Mouse (Mus musculus): Measurements from ENCODE around the gene B230219D22Rik. TPM values are rescaled to one million over a fixed set of nuclear protein-coding genes. Genes with fewer than 3 reads are reported as not detected.
"Not testable (repeated sequence)": the region's sequence is repeated elsewhere in the genome, so short reads cannot be mapped to it uniquely, and the experiment has no call there.

B230219D22Rik gene
- polyA plus RNA-seq, 1 experiment from 2014 or later: 50.5 TPM

- H3K27ac ChIP-seq: peak overlapping the region; percentile 99
- no peaks in the 10 kb centered on the region for H3K27me3 ChIP-seq
- no peaks in the 10 kb centered on the region for H3K9me3 ChIP-seq (replicated peaks)
- H3K9ac ChIP-seq: peak overlapping the region; percentile 100
- H3K4me1 ChIP-seq (replicated peaks): peaks cover 30% of the 10 kb centered on the region
- ATAC-seq (replicated peaks; ENCODE audit: insufficient number of reproducible peaks, insufficient read depth, low FRiP score, low read depth): peak; percentile 61
- under 1% methylated on average over 39 of the region's 70 CpGs for WGBS
- H3K4me3 ChIP-seq: peak overlapping the region; percentile 100
- H3K4me2 ChIP-seq: peak overlapping the region; percentile 77
- H3K36me3 ChIP-seq: no peaks in the 10 kb centered on the region
Observed at GRCm38 (mm10) chr13:55693243-55693721, 358 bp downstream of the B230219D22Rik start.

GRCm38 (mm10) chr13:55694110-55694509 lies 1.2 kb downstream of the B230219D22Rik start:
- H3K4me3 ChIP-seq: peak overlapping the region; percentile 100
- no peaks in the 10 kb centered on the region for H3K9me3 ChIP-seq (replicated peaks)
- peaks cover 3% of the 10 kb centered on the region for H3K36me3 ChIP-seq
- peak overlapping the region; percentile 77 for H3K4me2 ChIP-seq
- no peaks in the 10 kb centered on the region for H3K27me3 ChIP-seq
- WGBS: 10% methylated on average over 8 of the region's 8 CpGs
- peak overlapping the region; percentile 99; the same call in 1 of the 2 replicates for H3K27ac ChIP-seq
- no peak for ATAC-seq (replicated peaks; ENCODE audit: insufficient number of reproducible peaks, insufficient read depth, low FRiP score, low read depth)
- peaks cover 30% of the 10 kb centered on the region for H3K4me1 ChIP-seq (replicated peaks)
- peak overlapping the region; percentile 100 for H3K9ac ChIP-seq

- H3K27ac ChIP-seq; H3K9ac ChIP-seq; ATAC-seq (replicated peaks; ENCODE audit: insufficient number of reproducible peaks, insufficient read depth, low FRiP score, low read depth); H3K27me3 ChIP-seq; H3K4me3 ChIP-seq; H3K4me2 ChIP-seq; H3K9me3 ChIP-seq (replicated peaks): not testable (repeated sequence)
- Histone ChIP-seq H3K4me1 (replicated peaks) (peaks cover 30% of the 10 kb centered on the region), H3K36me3 (peaks cover 20% of the 10 kb centered on the region)
- 100% methylated on average over 1 of the region's 3 CpGs for WGBS
Observed at GRCm38 (mm10) chr13:55695989-55696388, 3.1 kb downstream of the B230219D22Rik start.

GRCm38 (mm10) chr13:55704301-55704700 lies 11.4 kb downstream of the B230219D22Rik start:
- Histone ChIP-seq H3K27ac (no peak overlapping the region), H3K9ac (no peak overlapping the region), H3K4me2 (no peak overlapping the region), H3K4me3 (no peak overlapping the region), H3K36me3 (peaks cover 44% of the 10 kb centered on the region), H3K9me3 (replicated peaks) (no peaks in the 10 kb centered on the region), H3K4me1 (replicated peaks) (0 out of 2 replicates have a peak, but pooled peaks cover 2% of the 10 kb centered on the region), H3K27me3 (no peaks in the 10 kb centered on the region)
- WGBS: 83% methylated on average over 4 of the region's 4 CpGs
- ATAC-seq (replicated peaks; ENCODE audit: insufficient number of reproducible peaks, insufficient read depth, low FRiP score, low read depth): no peak

- 90% methylated on average over 3 of the region's 3 CpGs for WGBS
- peaks cover 9% of the 10 kb centered on the region for H3K4me1 ChIP-seq (replicated peaks)
Observed at GRCm38 (mm10) chr13:55712846-55713245, 19.9 kb downstream of the B230219D22Rik start.

GRCm38 (mm10) chr13:55714501-55715166 lies 21.7 kb downstream of the B230219D22Rik start, which contains the start of gene Txndc15:
TSS of gene Txndc15 (plus strand) at chr13:55714650.
- Histone ChIP-seq H3K4me2 (peak within 1 kb of the TSS; percentile 66), H3K36me3 (peaks cover 15% of the 10 kb centered on the region; the same call in 1 of the 2 replicates), H3K9ac (peak within 1 kb of the TSS; percentile 96), H3K9me3 (replicated peaks) (no peaks in the 10 kb centered on the region), H3K27ac (peak within 1 kb of the TSS; percentile 90), H3K4me1 (replicated peaks) (peaks cover 7% of the 10 kb centered on the region), H3K4me3 (peak within 1 kb of the TSS; percentile 91), H3K27me3 (no peaks in the 10 kb centered on the region)
- WGBS: under 1% methylated on average over 44 of the region's 63 CpGs
- peak; percentile 92 for ATAC-seq (replicated peaks; ENCODE audit: insufficient number of reproducible peaks, insufficient read depth, low FRiP score, low read depth)

More at GRCm38 (mm10) chr13:55712846-55713245, 19.9 kb downstream of the B230219D22Rik start:
- Histone ChIP-seq H3K9me3 (replicated peaks) (no peaks in the 10 kb centered on the region), H3K4me3 (no peak overlapping the region), H3K36me3 (no peaks in the 10 kb centered on the region; the same call in 1 of the 2 replicates), H3K4me2 (no peak overlapping the region), H3K27ac (no peak overlapping the region), H3K9ac (no peak overlapping the region), H3K27me3 (no peaks in the 10 kb centered on the region)
- ATAC-seq (replicated peaks; ENCODE audit: insufficient number of reproducible peaks, insufficient read depth, low FRiP score, low read depth): no peak

GRCm38 (mm10) chr13:55715167-55715512 lies 22.2 kb downstream of the B230219D22Rik start:
- Histone ChIP-seq H3K9ac (peak overlapping the region; percentile 96), H3K4me2 (peak overlapping the region; percentile 66), H3K4me1 (replicated peaks) (peaks cover 7% of the 10 kb centered on the region), H3K36me3 (peaks cover 20% of the 10 kb centered on the region), H3K4me3 (peak overlapping the region; percentile 91), H3K27me3 (no peaks in the 10 kb centered on the region), H3K9me3 (replicated peaks) (no peaks in the 10 kb centered on the region), H3K27ac (peak overlapping the region; percentile 90)
- ATAC-seq (replicated peaks; ENCODE audit: insufficient number of reproducible peaks, insufficient read depth, low FRiP score, low read depth): no peak
- WGBS: 4% methylated on average over 5 of the region's 5 CpGs

GRCm38 (mm10) chr13:55715908-55716510 lies 23.1 kb downstream of the B230219D22Rik start:
- no peaks in the 10 kb centered on the region for H3K9me3 ChIP-seq (replicated peaks)
- no peak overlapping the region; the same call in 1 of the 2 replicates for H3K9ac ChIP-seq
- peaks cover 7% of the 10 kb centered on the region for H3K4me1 ChIP-seq (replicated peaks)
- H3K4me2 ChIP-seq: peak overlapping the region; percentile 66
- H3K4me3 ChIP-seq: peak overlapping the region; percentile 91; the same call in 1 of the 2 replicates
- H3K27ac ChIP-seq: no peak overlapping the region
- WGBS: 86% methylated on average over 7 of the region's 7 CpGs
- H3K36me3 ChIP-seq: peaks cover 24% of the 10 kb centered on the region
- no peaks in the 10 kb centered on the region for H3K27me3 ChIP-seq
- ATAC-seq (replicated peaks; ENCODE audit: insufficient number of reproducible peaks, insufficient read depth, low FRiP score, low read depth): no peak

GRCm38 (mm10) chr13:55721516-55721915 lies 28.6 kb downstream of the B230219D22Rik start:
- Histone ChIP-seq H3K36me3 (peaks cover 47% of the 10 kb centered on the region), H3K27me3 (no peaks in the 10 kb centered on the region), H3K4me2 (no peak overlapping the region), H3K4me3 (no peak overlapping the region), H3K4me1 (replicated peaks) (no peaks in the 10 kb centered on the region), H3K27ac (no peak overlapping the region), H3K9me3 (replicated peaks) (no peaks in the 10 kb centered on the region), H3K9ac (no peak overlapping the region)
- ATAC-seq (replicated peaks; ENCODE audit: insufficient number of reproducible peaks, insufficient read depth, low FRiP score, low read depth): no peak
- 70% methylated on average over 8 of the region's 8 CpGs for WGBS

GRCm38 (mm10) chr13:55721995-55722394 lies 29.1 kb downstream of the B230219D22Rik start:
- 83% methylated on average over 2 of the region's 2 CpGs for WGBS

GRCm38 (mm10) chr13:55726598-55727119 lies 33.7 kb downstream of the B230219D22Rik start:
- no peak for ATAC-seq (replicated peaks; ENCODE audit: insufficient number of reproducible peaks, insufficient read depth, low FRiP score, low read depth)
- 5% methylated on average over 4 of the region's 4 CpGs for WGBS

More at GRCm38 (mm10) chr13:55721995-55722394, 29.1 kb downstream of the B230219D22Rik start:
- H3K4me3 ChIP-seq: no peak overlapping the region
- H3K9ac ChIP-seq: no peak overlapping the region
- no peak overlapping the region for H3K27ac ChIP-seq
- H3K4me1 ChIP-seq (replicated peaks): no peaks in the 10 kb centered on the region
- H3K4me2 ChIP-seq: no peak overlapping the region
- peaks cover 47% of the 10 kb centered on the region for H3K36me3 ChIP-seq
- H3K9me3 ChIP-seq (replicated peaks): no peaks in the 10 kb centered on the region
- H3K27me3 ChIP-seq: no peaks in the 10 kb centered on the region
- no peak for ATAC-seq (replicated peaks; ENCODE audit: insufficient number of reproducible peaks, insufficient read depth, low FRiP score, low read depth)

More at GRCm38 (mm10) chr13:55726598-55727119, 33.7 kb downstream of the B230219D22Rik start:
- Histone ChIP-seq H3K4me1 (replicated peaks) (no peaks in the 10 kb centered on the region), H3K36me3 (peaks cover 18% of the 10 kb centered on the region), H3K9me3 (replicated peaks) (no peaks in the 10 kb centered on the region), H3K27me3 (no peaks in the 10 kb centered on the region), H3K27ac (peak overlapping the region; percentile 95), H3K9ac (peak overlapping the region; percentile 82), H3K4me2 (peak overlapping the region; percentile 85), H3K4me3 (peak overlapping the region; percentile 63)
